Mouse (Mus musculus): ENCODE results near the gene Insr.

DNA sequence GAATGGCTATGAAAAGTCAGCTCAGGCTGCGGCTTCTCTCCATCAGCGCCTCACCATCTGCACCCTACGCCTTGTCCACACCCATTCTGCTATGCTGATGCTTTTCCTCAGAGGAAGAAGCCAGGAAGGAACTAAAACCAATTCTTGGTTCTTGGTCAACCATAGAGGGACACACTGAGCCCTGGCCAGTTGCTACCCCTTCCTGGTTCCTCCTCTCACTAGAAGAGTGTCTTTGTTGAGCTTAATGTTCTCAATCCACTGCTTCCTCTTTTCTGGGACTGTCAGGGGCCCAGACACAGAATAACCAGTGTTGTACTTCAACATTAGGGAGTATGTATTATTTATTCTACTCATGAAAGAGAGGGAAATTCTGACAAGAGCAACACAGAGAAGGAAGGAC lies 28.3 kb downstream of the Insr start:
- TF ChIP-seq GATA1 (IDR thresholded peaks at IDR 0.05; ENCODE audit: borderline replicate concordance, low read length) = no peak
- TF ChIP-seq FLI1 (IDR thresholded peaks at IDR 0.05; ENCODE audit: low read length) = no peak

Measured in megakaryocyte, embryonic 14.5 days (primary cell).